Mouse (Mus musculus): ENCODE measurements around the gene Ttc30a1. TPM values are rescaled to one million over a fixed set of nuclear protein-coding genes. Genes with fewer than 3 reads are reported as not detected.
"Not testable (repeated sequence)": the region's sequence is repeated elsewhere in the genome, so short reads cannot be mapped to it uniquely, and the experiment has no call there.

Ttc30a1 gene
- polyA plus RNA-seq, 1 experiment from 2014 or later = 6.1 TPM

DNA sequence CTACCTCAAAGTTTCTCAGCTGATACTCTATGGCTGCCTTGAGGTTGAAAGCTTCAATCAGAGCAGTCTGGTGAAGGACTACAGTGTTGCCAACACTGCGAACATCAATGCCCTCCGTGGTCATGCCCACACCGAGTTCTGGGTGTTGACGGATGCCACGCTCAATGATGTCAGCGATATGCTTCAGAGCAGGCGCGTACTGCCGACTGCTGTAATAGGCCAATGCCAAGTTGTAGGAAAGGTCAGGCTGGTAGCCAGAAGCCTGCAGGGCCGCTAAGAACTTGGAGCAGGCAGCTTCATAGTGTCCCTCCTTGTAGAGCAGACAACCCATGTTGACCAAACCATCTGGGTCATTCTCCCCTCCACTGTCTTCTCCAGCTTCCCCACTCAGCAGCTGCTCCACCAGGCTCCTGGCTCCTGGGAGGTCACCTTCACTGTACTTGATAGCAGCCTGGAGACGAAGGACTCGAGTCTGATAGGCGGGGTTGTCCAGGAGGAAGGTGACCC lies 781 bp downstream of the Ttc30a1 start:
- H3K27ac ChIP-seq; H3K4me1 ChIP-seq; ATAC-seq (ENCODE audit: insufficient read depth, low FRiP score, low read depth); H3K36me3 ChIP-seq; H3K27me3 ChIP-seq (replicated peaks); H3K9ac ChIP-seq; H3K9me3 ChIP-seq: not testable (repeated sequence)
- WGBS = 93% methylated on average over 13 of the region's 13 CpGs
- H3K4me2 ChIP-seq = peak overlapping the region; percentile 81
- peak overlapping the region; percentile 50 for H3K4me3 ChIP-seq (replicated peaks)

DNA sequence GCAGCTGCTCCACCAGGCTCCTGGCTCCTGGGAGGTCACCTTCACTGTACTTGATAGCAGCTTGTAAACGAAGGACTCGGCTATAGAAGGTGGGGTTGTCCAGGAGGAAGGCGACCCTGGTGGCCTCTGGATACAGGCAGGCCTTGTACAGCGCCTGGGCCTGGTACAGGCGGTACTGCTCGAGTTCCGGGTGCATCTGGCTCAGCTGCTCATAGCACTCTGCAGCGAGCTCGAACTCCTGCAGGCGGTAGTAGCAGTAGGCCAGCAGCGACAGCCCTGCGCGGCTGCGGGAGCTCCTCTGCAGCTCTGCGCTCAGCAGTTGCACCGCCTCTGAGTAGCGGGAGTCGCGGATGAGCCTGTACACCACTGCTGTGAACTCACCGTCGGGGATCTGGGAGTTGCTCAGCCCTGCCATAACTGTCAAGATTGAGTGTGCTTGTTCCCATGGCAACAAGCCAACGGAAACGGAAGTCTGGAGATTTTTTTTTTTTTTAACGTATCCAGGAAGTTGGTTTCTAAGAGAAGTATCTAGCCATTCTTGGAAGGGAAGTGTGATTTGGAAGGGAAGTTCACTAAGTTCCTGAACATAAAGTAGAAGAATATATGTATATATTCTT lies 3.9 kb downstream of the Ttc30a1 start, which contains the start of gene Ttc30a2:
TSS of gene Ttc30a2 (minus strand) at position 419 of the 617 bp plus-strand sequence.
- H3K4me2 ChIP-seq; H3K9ac ChIP-seq; H3K36me3 ChIP-seq; H3K4me3 ChIP-seq (replicated peaks); H3K27ac ChIP-seq; H3K4me1 ChIP-seq; H3K27me3 ChIP-seq (replicated peaks); H3K9me3 ChIP-seq: not testable (repeated sequence)
- 31% methylated on average over 20 of the region's 24 CpGs for WGBS
- peak; percentile 36; the same call in 1 of the 2 replicates for ATAC-seq (ENCODE audit: insufficient read depth, low FRiP score, low read depth)

DNA sequence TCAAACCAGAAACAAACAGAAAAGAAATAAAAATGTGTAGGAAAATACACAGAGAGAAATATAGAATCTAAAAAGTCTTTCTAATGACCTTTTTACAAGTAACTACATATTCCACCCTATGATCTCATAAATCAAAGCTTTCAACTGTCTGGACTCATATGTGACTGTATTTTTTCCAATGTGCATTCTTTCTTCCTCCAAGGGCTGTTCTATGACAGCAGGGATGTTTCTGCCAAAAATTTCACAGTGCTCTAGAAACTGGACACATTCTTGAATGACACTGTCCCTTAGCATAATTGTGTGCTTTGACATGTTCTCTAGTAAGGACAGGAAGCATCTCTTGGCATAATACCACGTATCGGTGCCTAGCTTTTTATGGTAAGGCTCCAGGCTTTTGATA lies 5.7 kb downstream of the Ttc30a1 start:
- WGBS = 80% methylated on average over 2 of the region's 2 CpGs

DNA sequence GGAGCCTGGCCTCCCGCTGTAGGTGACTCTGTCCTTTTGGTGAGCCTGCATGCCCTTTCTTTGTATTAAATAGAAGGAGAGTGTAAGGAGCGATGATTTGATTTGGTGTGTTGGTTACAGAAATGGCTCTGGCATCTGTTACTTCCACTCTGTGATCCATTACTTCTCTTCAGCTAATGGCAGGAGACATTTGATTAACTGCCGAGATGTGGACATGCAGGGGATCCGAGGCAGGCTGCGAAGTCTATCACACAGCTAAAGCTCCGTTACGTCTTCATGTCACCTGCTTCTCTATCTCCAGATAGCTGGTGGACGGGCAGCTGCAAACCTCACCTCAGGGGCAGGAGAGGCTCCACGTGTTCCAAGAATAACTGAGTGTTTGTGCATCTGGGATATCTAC lies 7.6 kb downstream of the Ttc30a1 start:
- Histone ChIP-seq H3K27me3 (replicated peaks) (no peaks in the 10 kb centered on the region), H3K9me3 (no peaks in the 10 kb centered on the region), H3K36me3 (no peaks in the 10 kb centered on the region), H3K4me3 (replicated peaks) (no peak overlapping the region), H3K27ac (no peak overlapping the region), H3K9ac (no peak overlapping the region), H3K4me2 (no peak overlapping the region), H3K4me1 (no peaks in the 10 kb centered on the region)
- no peak for ATAC-seq (ENCODE audit: insufficient read depth, low FRiP score, low read depth)
- 53% methylated on average over 9 of the region's 9 CpGs for WGBS

More for the DNA sequence above, 5.7 kb downstream of the Ttc30a1 start:
- not testable (repeated sequence) for H3K4me3 ChIP-seq (replicated peaks); ATAC-seq (ENCODE audit: insufficient read depth, low FRiP score, low read depth); H3K9ac ChIP-seq; H3K27ac ChIP-seq; H3K36me3 ChIP-seq; H3K4me2 ChIP-seq; H3K4me1 ChIP-seq; H3K27me3 ChIP-seq (replicated peaks); H3K9me3 ChIP-seq

DNA sequence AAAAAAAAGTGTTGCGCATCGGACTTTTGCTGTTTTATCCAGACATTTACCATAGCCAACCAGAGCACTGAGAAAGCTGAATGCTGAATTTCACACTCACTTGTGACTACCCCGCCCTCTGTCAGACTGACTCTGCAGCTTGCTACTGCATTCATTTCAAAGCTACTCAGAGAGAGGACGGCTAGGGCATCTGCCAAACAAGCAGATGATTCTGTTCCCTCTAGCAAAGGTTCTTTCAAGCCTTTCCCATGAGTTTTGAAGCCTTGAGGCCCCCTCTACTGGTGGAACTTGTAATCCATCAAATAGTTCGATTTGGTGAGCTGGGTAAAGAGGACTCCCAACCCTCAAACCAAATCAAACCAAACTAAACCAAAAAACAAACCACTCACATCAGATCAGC lies 16.8 kb downstream of the Ttc30a1 start:
- Histone ChIP-seq H3K27me3 (replicated peaks) (no peaks in the 10 kb centered on the region), H3K36me3 (no peaks in the 10 kb centered on the region), H3K4me3 (replicated peaks) (peak overlapping the region; percentile 24; the same call in 1 of the 2 replicates), H3K4me1 (peaks cover 22% of the 10 kb centered on the region), H3K9ac (no peak overlapping the region), H3K27ac (0 out of 2 replicates have a peak overlapping the region, but pooled peaks have one; percentile 3), H3K9me3 (no peaks in the 10 kb centered on the region), H3K4me2 (peak overlapping the region; percentile 49)
- ATAC-seq (ENCODE audit: insufficient read depth, low FRiP score, low read depth) = peak; percentile 29; the same call in 1 of the 2 replicates
- 17% methylated on average over 5 of the region's 5 CpGs for WGBS

DNA sequence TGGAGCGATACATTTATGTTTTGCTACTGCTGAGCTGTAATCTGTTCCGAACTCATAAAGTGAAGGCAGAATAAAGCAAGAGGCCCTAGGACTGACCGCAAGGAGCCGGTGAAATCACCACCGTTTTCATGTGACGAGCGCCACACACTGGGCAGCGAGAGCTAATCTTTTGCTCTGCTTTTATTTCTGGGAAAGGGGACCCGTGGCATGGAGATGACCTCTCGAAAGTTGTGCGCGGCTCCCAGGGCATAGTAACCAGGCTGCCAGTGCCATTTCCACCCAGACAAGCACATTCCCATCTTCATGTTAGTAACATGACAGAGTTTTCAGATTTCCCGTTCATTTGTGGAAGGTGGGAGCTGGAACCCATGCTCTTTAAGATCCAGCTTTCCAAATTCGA lies 17.3 kb downstream of the Ttc30a1 start:
- peaks cover 25% of the 10 kb centered on the region for H3K4me1 ChIP-seq
- no peaks in the 10 kb centered on the region for H3K27me3 ChIP-seq (replicated peaks)
- H3K9me3 ChIP-seq = no peaks in the 10 kb centered on the region
- no peak overlapping the region for H3K9ac ChIP-seq
- H3K27ac ChIP-seq = 0 out of 2 replicates have a peak overlapping the region, but pooled peaks have one; percentile 3
- peak overlapping the region; percentile 24 for H3K4me3 ChIP-seq (replicated peaks)
- peak overlapping the region; percentile 49 for H3K4me2 ChIP-seq
- 9% methylated on average over 14 of the region's 14 CpGs for WGBS
- peak; percentile 16; the same call in 1 of the 2 replicates for ATAC-seq (ENCODE audit: insufficient read depth, low FRiP score, low read depth)
- no peaks in the 10 kb centered on the region for H3K36me3 ChIP-seq

DNA sequence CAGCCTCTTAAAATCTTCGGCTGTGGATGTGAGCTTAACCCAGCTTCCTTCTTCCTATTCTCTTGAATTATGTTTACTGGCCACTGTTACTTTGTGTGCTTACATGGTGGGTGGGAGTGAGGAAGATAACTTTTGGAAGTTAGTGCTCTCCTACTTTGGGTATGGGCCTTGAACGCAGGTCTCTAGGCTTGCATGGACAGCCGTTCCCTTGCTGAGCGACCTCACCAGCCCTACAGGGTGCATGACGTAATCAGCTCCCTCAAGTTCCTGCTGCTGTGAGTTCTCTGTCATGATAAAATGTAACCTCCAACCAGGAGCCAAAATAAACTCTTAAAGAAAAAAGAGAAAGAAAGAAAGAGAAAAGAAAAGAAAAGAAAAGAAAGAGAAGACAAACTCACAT lies 17.7 kb downstream of the Ttc30a1 start:
- no peak for ATAC-seq (ENCODE audit: insufficient read depth, low FRiP score, low read depth)
- Histone ChIP-seq H3K4me3 (replicated peaks) (no peak overlapping the region), H3K36me3 (no peaks in the 10 kb centered on the region), H3K9me3 (no peaks in the 10 kb centered on the region), H3K9ac (no peak overlapping the region), H3K27me3 (replicated peaks) (no peaks in the 10 kb centered on the region), H3K4me2 (peak overlapping the region; percentile 49), H3K4me1 (peaks cover 25% of the 10 kb centered on the region), H3K27ac (no peak overlapping the region)
- WGBS = 65% methylated on average over 5 of the region's 5 CpGs

DNA sequence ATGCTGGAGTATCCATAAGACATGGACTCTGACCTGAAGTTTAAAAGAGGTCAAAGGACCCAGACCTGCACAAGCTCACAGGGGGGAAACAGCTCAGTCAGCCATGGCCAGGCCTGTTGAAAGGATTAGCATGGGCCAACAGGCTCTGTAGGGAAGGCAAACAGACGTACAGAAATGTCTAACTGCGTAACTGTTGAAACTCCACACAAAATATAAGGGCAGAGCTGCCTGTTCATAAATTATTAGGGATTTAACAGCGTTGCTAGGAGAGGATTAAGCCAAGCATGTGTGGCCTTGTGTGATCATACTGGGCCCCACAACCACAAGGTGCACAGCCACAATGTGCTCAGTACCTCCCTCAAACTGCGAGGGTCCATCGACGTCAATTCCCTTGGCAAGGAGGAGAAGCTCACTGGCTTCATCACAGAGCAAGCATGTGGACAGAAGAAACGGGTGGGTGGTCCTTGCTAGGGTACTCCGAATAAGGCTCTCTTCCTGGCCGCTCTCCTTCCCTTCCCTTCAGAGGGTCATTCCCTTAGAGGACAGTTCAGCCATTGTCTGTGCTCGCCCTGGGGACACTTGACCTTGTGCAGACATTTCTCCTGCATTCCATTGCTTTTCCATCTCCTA lies 18.4 kb downstream of the Ttc30a1 start:
- Histone ChIP-seq H3K36me3 (no peaks in the 10 kb centered on the region), H3K9ac (no peak overlapping the region), H3K4me1 (peaks cover 25% of the 10 kb centered on the region), H3K27ac (no peak overlapping the region), H3K4me2 (no peak overlapping the region), H3K27me3 (replicated peaks) (no peaks in the 10 kb centered on the region), H3K9me3 (no peaks in the 10 kb centered on the region), H3K4me3 (replicated peaks) (no peak overlapping the region)
- ATAC-seq (ENCODE audit: insufficient read depth, low FRiP score, low read depth) = no peak
- WGBS = 71% methylated on average over 10 of the region's 10 CpGs

DNA sequence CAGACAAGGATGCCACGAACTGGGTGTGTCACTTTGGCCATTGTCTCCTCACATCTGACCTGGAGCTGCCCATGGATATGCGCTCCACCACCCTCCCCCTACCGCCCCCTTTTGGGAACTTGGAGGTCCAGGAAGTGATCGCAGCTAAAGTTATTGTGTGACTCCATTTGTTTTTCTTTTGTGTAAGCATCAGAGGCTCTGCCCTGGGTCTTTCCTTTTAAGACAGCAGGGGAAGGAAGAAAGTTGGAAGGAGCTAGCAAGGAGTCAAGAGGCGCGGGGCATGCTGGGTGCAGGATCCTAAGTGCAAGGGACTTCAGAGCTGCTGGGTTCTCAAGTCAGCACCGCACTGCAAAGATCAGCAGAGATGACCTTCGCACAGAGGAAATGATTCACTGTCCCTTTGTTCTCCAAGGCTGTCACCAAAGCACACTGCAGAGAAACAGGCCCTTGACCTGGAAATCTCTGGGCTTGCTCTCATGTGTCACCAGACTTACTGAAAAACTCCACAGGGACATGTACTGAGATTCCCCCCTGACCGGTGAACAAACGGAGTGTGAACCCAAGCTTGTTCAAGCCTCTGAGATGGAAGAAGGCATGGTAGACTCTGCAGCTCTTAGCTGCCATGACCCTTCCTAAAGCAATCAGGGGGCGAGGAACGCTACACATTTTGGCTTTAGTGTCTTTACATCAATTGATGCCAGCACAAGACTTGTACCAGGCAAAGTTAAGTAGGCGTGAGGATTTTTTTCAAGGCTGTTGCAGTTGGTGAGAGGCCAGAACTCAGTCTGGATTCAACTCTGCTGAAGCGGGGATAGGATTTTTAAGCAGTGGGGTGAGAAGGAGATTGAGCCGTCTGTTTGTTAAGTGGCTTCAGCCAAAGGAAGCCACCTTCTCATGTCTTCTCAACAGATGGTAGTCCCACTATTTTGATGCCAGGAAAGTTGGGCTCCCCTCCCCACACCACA lies 21.1 kb downstream of the Ttc30a1 start:
- WGBS = 58% methylated on average over 15 of the region's 15 CpGs
- Histone ChIP-seq H3K27me3 (replicated peaks) (no peaks in the 10 kb centered on the region), H3K9ac (no peak overlapping the region), H3K36me3 (no peaks in the 10 kb centered on the region), H3K9me3 (no peaks in the 10 kb centered on the region), H3K27ac (peak overlapping the region; percentile 78), H3K4me1 (peaks cover 25% of the 10 kb centered on the region), H3K4me3 (replicated peaks) (no peak overlapping the region), H3K4me2 (peak overlapping the region; percentile 44; the same call in 1 of the 2 replicates)
- ATAC-seq (ENCODE audit: insufficient read depth, low FRiP score, low read depth) = no peak

DNA sequence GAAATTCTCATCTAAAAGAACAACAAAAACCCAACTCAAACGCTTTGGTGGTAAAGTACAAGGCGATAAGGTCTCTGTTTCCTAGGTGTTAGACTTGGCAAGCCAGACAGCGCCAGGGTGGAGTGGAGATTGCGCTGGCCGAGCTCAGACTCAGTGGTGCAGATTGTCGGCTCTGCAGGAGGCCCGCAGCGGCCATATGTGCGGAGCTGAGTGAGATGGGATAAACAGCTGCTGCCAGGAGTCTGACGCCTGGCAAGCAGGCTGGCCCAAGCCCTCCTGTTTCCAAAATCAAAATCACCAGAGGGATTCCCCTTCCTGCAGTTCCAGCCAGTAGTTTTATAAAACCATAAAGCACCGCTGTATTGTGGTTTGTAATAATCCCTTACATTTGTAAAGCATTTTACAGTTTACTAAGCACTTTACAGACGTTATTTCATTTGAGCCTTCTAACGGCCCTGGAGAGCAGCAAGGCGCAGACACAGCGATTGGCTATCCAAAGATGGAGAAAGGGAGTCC lies 21.9 kb downstream of the Ttc30a1 start:
- no peak for ATAC-seq (ENCODE audit: insufficient read depth, low FRiP score, low read depth)
- no peaks in the 10 kb centered on the region for H3K36me3 ChIP-seq

DNA sequence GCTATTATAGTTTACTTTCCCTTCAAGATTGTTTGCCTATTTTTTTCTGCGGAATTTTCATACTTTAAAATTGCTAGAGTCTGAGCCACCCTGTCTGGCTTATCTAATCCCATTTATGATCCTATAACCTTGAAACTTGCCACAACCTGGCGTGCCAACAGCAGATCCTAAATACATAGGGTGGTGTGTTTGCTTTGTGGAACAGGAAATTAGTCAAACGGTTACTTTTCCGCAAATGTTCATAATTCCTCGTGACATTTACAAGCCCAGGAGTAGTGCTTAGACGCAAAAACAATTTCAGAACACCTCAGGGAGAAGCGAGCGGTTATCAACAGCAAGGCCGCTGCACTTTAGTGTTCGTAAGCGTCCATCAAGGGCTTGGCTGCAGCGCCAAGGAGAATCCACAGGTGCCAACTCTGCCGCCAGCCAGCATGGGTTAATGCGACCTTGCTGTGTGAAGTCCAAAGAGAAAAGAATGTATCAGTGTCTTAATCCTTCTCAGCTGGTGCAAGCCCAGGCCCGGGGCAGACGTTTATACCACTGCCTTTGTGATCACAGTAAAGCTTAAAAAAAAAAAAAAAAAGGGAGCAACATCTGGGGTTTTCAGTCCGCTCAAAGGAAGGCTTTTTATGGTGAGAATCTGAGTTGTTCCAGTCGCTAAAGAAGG lies 22.5 kb downstream of the Ttc30a1 start:
- H3K4me2 ChIP-seq = peak overlapping the region; percentile 44
- H3K9me3 ChIP-seq = no peaks in the 10 kb centered on the region
- peak overlapping the region; percentile 78 for H3K27ac ChIP-seq
- no peak overlapping the region for H3K9ac ChIP-seq
- WGBS = 30% methylated on average over 18 of the region's 18 CpGs
- no peak overlapping the region for H3K4me3 ChIP-seq (replicated peaks)
- H3K36me3 ChIP-seq = no peaks in the 10 kb centered on the region
- ATAC-seq (ENCODE audit: insufficient read depth, low FRiP score, low read depth) = no peak
- no peaks in the 10 kb centered on the region for H3K27me3 ChIP-seq (replicated peaks)
- H3K4me1 ChIP-seq = peaks cover 20% of the 10 kb centered on the region

More for the DNA sequence above, 21.9 kb downstream of the Ttc30a1 start:
- Histone ChIP-seq H3K4me3 (replicated peaks) (no peak overlapping the region), H3K27me3 (replicated peaks) (no peaks in the 10 kb centered on the region), H3K9ac (no peak overlapping the region), H3K27ac (peak overlapping the region; percentile 78), H3K4me2 (peak overlapping the region; percentile 44), H3K9me3 (no peaks in the 10 kb centered on the region), H3K4me1 (peaks cover 25% of the 10 kb centered on the region)
- 21% methylated on average over 15 of the region's 15 CpGs for WGBS
